Mouse (Mus musculus): ENCODE measurements around the gene Gkn3.

The Gkn3 gene

GRCm38 (mm10) chr6:87388877-87389276 is at the start of gene Gkn3:
Gene Gkn3, minus strand, starts transcription at chr6:87388935.
- DNase-seq (ENCODE audit: low spot score) = no peak

DNA sequence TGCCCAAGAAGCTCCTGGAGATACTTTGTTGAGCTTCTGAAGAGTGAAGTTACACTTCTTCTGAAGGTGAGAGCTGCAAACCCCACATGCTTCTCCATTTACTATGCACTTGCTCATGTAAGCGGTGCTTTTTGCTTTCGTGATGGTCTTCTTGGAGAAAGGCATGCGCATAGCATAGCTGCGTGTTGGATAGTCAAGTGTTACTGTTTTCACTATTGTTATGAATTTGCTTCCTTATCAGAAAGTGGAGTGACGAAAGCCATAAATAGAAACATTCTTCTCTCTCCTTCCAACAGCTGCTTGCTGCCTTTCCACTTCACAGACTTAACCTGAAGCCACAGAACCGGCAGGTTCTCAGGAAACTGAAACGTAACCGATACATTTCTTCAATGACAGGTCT is 48.0 kb upstream of the Gkn3 start:
- DNase-seq (ENCODE audit: low spot score) = no peak

GRCm38 (mm10) chr6:87435791-87436190 is 47.1 kb upstream of the Gkn3 start:
- DNase-seq (ENCODE audit: low spot score) = no peak

- DNase-seq (ENCODE audit: low spot score) = no peak
These were observed 39.8 kb upstream of the Gkn3 start, which contains the start of gene Bmp10 for GRCm38 (mm10) chr6:87428487-87429044. Gene Bmp10, plus strand, starts transcription at chr6:87428994.

DNA sequence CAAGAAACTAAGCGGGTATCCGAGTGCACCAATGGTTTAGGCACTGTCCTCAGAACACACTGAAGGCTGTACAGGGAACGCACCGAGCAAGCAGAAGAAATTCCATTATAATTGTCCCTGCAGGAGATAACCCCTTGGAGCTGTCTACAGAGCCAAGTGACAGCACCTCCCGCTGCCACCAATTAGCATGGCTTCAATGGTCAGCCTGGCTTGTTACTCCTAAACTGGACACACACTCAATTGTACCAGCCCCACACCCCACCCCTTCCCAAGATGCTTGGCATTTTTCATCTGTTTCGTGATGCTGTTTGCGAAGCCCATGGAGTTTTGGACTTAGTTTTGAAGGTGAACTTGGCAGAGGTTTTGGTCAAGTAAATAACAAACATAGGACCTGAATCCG is 38.9 kb upstream of the Gkn3 start:
- DNase-seq (ENCODE audit: low spot score) = no peak

GRCm38 (mm10) chr6:87426954-87427353 is 38.2 kb upstream of the Gkn3 start:
- DNase-seq (ENCODE audit: low spot score) = no peak

DNA sequence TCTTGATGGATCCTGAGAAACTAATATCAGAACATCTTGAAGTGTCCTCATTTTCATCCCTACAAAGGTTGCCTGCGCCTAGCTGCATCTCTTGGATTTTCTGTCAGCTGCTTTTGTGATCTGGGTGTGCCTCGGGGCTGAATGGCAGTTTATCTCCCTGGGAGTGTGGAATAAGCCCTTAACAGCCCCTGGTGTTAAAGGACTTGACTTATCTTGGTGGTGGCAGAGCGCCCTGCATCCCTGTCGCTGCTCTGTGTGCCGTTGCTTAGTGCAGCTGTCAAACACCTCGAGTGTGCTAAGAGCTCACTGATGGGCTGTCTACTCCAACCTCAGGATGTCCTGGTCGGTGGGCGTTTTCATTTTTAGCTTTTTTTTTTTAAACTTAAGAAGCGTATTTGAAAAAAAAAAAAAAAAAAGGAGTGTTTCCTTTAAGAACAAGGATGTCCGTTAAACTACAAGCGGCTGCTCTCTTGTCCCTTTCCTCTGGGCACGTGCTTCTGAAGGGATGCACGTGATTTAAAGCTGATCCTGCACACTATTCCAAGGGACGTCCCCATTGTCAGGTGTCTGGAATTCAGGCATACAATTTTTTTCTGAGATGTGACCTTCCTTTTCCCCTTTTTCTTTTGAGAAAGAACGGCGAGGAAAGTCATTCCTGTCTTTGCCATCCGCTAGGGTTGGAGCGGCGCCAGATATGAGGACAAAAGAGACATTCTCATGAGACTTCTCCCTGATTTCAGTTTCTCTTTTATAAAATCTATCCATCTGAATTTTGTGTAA is 35.5 kb upstream of the Gkn3 start:
- no peak for DNase-seq (ENCODE audit: low spot score)

GRCm38 (mm10) chr6:87422304-87422703 is 33.6 kb upstream of the Gkn3 start:
- no peak for DNase-seq (ENCODE audit: low spot score)

- DNase-seq (ENCODE audit: low spot score) = no peak
These were observed 23.3 kb upstream of the Gkn3 start for GRCm38 (mm10) chr6:87412011-87412410.

DNA sequence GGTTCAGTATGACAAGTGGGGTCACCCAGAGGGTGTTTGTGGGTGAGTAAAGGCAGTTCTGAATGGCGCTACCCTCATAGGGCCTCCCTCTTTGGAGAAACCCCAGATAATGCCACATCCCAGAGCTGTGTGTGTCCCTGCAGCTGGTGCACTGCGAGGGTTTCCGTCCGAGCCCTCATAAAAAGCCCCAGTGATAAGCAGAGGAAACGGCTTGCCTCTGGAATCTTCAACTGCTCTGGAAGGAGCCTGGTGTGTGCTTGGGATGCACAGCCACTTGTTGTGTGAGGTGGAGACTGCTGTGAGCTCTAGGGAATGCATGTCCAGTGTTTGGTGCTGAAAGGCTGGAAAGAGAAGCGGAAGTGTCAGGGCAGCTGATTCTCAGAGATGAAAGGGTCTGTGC is 12.7 kb upstream of the Gkn3 start:
- no peak for DNase-seq (ENCODE audit: low spot score)

GRCm38 (mm10) chr6:87399886-87400566 is 11.3 kb upstream of the Gkn3 start:
- no peak for DNase-seq (ENCODE audit: low spot score)

GRCm38 (mm10) chr6:87399137-87399536 is 10.4 kb upstream of the Gkn3 start:
- peak; percentile 60 for DNase-seq (ENCODE audit: low spot score)

DNA sequence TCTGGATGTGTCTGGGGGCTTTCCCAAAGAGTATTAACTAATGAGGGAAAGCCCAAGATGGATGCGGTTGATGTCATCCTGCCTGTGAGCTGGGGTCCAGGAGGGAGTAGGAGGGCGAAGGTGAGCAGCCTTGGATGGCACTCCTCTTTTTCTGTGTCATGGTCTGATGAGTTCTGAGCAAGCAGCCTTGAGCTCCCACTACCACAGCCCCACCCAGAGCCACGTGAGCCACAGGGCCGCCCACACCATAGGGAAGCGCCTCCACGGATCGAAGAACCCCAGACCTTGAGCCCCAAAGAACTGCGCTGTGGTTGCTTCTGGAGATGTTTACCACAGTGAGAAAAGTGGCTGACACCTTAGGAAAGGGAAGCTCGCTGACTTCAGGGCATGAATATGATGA is 6.0 kb upstream of the Gkn3 start:
- DNase-seq (ENCODE audit: low spot score) = no peak

DNA sequence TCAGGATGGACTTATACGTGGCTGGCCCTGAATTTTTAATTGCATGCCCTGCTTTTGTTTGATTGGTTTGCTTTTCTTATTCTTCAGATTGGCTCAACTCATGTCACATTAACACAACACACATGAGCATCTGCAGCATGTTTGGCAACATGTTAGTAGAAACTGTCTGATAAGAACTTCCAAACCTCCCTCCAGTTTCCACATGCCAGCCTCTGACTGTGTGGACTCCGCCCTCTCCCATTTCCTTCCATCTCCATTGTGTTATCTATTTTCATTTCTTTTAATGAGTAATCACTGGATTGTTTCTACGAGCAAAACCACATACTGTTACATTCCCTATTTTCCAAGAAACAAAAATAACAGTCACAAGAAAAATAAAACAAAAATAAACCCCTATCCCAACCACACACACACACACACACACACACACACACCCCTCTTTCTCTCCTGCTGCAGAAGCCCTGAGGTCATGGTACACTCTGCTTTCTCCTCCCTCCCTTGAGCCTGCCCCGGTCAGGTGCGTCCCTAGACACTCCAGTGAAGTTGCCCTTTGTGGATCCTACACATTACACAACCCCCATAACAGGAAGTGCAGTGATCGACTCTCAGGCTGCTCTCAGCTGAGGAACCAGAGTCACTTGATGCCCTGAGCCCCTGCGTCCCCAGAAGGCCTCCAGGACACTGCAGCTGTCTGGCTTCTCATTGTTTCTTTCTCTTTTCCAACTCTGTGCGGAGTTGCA is 4.9 kb upstream of the Gkn3 start:
- no peak for DNase-seq (ENCODE audit: low spot score)

DNA sequence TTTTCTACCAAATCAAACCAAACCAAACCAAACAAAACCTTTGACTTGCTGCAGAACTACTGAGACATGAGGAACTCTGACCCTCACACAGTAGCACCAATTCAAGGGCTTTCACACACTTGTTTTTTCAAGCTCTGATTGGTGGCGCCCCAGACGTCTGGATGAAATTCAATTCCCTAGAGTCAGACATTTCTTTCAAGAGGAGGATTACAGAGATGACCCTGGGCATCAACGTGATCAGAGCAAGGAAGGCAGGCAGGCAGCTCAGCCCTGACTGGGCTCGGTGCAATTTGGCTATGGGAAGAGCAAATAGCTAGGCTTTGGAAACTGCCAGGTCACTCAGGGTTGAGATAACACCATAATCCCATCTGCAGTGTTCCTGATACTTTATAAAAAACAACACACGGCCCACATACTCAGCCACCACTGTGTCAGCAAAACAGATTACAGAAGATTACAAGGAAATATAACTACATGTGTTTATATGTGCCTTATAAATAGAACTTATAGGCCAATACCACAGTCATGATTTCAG is 787 bp upstream of the Gkn3 start:
- DNase-seq (ENCODE audit: low spot score) = no peak

DNA sequence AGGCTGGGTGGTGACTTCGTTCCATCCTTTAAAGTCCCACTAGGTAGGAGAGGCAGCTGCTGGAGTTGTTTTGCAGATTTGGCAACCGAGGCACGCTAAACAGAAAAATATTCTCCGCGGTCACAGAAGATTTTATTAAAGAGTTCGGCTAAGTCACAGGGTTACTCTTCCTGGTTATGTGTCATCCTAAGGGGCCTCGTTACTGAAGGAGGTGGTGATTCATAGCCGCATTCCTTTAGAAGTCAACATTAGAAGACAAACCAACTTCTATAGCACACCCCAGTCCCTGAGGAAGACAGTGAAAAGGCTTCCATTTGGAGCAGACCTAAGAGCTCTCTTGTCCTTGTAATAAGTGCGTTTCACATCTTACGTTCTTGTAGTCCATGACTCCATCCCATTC is 2.1 kb downstream of the Gkn3 start:
- no peak for DNase-seq (ENCODE audit: low spot score)

- DNase-seq (ENCODE audit: low spot score) = peak; percentile 63
These were observed 2.5 kb downstream of the Gkn3 start for GRCm38 (mm10) chr6:87386203-87386602.

DNA sequence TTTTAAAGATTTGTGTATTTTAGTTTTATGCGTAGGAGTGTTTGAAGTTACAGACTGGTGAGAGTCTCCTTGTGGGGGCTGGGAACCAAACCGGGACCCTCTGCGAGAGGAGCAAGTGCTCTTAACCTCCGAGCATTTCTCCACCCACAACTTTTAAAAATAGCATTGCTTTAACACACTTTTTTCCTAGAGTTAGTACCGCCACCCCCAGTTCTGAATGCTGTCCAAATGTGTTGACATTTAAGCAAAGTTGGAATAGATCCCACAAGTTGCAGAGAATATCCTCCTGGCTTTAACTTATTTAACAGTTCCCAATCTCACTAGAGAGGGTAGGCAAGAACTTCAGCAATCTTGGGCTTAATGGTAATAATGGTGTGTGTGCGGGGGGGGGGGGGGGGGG is 4.0 kb downstream of the Gkn3 start:
- DNase-seq (ENCODE audit: low spot score) = no peak

GRCm38 (mm10) chr6:87383926-87384691 is 4.6 kb downstream of the Gkn3 start:
- DNase-seq (ENCODE audit: low spot score) = peak; percentile 8

DNA sequence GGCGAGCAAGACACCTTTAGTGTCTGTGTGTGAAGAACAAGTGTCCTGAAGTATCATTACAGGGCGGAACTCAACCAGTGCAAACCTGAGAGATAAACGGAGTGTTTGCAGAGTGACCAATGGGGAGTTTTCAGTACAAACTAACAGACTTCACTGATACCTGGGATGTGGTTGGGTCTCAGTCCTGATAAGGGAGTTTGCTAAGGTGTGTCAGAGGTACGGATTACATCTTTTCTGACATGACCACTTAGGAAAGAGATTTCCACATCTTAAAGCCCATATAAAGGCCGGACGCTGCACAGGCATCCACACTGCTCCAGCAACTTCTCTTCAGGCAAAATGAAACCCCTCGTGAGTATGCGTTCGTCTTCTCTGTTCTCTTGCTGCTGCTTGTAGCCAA is 15.7 kb downstream of the Gkn3 start, which contains the start of gene Gkn2:
Gene Gkn2, plus strand, starts transcription at position 301 of the 400 bp plus-strand sequence.
- DNase-seq (ENCODE audit: low spot score) = no peak

GRCm38 (mm10) chr6:87369223-87369622 is 19.5 kb downstream of the Gkn3 start:
- no peak for DNase-seq (ENCODE audit: low spot score)

Measured in ovary, postnatal 14 days (tissue).